Mouse (Mus musculus) naive thymus-derived CD4-positive, alpha-beta T cell, adult 2 months (primary cell): ENCODE measurements around the gene Gm15446.
"Not testable (repeated sequence)": the region's sequence is repeated elsewhere in the genome, so short reads cannot be mapped to it uniquely, and the experiment has no call there.

Source experiments
- DNase-seq: peaks from one replicate; pipeline ENCODE4 v3.0.0-alpha.2; 2011; ENCODE audit warnings: low read depth

The Gm15446 gene

DNA sequence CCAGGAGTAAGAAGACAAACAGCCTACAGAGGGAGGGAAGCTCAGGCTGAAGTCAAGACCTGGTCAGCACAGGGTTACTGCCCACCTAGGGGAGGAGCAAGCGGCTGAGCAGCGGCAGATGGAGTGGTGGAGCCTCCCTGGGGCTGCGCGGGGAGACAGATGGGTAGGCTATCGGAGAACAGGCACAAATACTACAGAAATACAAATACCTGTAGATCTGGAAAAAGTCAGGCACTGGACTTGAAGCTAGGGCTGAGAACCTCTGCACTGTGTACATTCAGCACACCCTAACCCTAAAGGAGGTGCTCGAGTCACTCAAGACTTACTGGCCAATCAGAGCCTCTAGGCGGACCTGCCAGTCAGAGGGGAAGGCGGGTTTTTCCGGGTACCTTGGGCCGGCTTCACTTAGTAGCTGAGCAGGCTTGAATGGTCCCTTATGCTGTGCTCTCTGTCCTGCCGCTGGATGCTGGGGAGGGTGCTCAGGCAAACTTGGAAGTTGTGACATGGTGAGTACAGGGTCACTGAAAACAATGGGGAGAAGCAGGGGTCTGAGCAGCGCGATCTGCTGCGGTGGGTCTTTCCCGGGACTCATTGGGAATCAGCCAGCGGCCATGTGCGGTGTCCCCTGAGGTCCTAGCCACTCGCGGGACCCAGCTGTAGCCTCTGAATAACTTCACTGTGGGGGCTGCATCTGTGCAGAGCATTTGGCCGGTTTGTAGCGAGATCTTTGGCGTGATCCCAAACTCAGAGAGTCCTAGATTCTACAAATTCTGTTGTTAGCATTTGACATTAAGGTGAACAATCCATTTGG is at the start of gene Gm15446:
TSS of gene Gm15446 (plus strand) at position 140 of the 811 bp plus-strand sequence.
- peak; percentile 81 for DNase-seq

DNA sequence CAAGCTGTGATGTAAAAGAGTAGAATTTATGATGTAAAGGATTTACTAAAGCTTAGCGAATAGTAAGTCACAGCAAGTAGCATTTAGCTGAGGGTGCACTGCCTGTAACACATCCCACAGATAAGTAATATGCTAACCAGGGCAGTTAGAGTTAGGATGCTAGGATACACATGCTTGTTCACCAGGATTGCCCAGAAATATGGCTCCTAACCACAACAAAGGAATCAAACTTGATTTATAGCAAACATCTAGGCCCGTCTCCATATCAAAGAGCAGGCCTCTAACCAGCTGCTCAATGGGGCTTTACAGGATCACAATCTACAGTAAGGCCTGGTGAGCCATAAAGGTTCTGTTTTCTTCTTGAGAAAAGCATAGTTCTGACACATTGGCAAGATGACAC is 929 bp downstream of the Gm15446 start:
- peak; percentile 30 for DNase-seq

DNA sequence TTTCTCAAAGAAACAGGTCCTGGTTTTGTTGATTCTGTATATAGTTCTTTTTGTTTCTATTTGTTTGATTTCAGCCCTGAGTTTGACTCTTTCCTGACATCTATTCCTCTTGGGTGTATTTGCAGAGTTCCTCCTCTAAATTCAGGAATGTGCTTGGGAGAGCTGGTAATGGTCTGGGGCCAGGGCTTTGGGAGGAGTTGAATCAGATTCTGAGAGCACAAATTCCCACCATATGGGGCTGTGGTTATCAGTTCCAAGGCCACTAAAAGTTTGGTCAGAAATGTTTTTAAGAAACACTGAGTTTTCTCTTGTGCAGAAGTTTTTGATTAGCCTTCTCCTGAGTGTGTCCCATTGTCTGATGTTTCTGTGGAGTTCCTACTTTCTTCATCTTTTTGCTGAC is 1.7 kb downstream of the Gm15446 start:
- no peak for DNase-seq

DNA sequence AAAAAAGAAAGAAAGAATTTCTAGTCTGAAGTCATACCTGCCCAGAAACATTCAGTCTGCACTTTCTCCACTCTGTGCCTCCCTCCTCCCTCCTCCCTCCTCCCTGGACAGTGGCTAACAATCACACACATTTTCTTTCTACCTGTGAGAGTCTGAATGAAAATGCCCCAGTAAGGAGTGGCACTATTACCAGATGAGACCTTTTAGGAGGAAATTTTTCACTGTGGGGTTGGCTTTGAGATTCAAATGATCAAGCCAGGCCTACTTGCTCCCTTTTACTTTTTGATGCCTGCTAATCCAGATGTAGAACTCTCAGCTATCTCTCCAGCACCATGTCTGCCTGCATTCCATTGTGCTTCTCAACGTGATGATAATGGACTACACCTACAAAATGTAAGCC is 27.1 kb downstream of the Gm15446 start:
- no peak for DNase-seq

DNA sequence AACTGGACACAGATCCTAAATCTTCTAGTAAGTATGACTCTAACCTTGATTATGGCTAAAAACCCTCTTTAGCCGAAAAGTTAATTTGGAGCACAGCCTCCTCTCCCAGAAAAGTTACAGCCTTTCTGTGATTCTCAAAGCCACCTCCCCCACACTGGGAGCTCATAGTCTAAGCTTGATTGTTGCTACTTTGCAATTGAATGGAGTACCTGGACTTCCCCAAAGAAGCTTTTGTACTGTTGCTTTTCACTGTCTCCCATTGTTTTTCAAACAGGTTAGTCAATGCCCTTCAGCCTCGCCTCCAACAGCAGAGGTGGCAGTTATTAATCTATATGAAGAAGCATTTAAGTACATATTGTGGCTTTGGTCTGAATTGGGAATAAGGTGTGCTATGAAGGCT is 57.5 kb downstream of the Gm15446 start:
- not testable (repeated sequence) for DNase-seq
